In genomic region chr17:64600372-64601090, GRCm38 (mm10) we compare ENCODE assay signal across 8 mouse cellular contexts. TPM values are rescaled to one million over a fixed set of nuclear protein-coding genes. Genes with fewer than 3 reads are reported as not detected.
DNase-seq lines count a peak whose midpoint lies in the region; ATAC-seq and TF ChIP-seq lines count a peak whose summit lies in the region.

Gene Man2a1, plus strand, starts transcription at chr17:64600736.

- H3K4me2 ChIP-seq in CH12.LX (ENCODE audit: insufficient read depth, low read depth, poor library complexity, severe bottlenecking), result peak within 1 kb of the TSS; percentile 64
- peak within 1 kb of the TSS; percentile 99 for H3K4me2 ChIP-seq in forebrain, embryonic 11.5 days (ENCODE audit: low read depth, low read length, severe bottlenecking)
- peak within 1 kb of the TSS; percentile 86 for H3K4me2 ChIP-seq in heart, embryonic 15.5 days
- H3K4me2 ChIP-seq in liver, embryonic 13.5 days, result peak within 1 kb of the TSS; percentile 99
- H3K4me2 ChIP-seq in stomach, embryonic 15.5 days, result peak within 1 kb of the TSS; percentile 90

- peak within 1 kb of the TSS; percentile 66 for H3K9ac ChIP-seq in CH12.LX (ENCODE audit: insufficient read depth, low read depth)
- H3K9ac ChIP-seq in forebrain, embryonic 11.5 days (ENCODE audit: low read length), result peak within 1 kb of the TSS; percentile 91
- H3K9ac ChIP-seq in heart, embryonic 15.5 days, result peak within 1 kb of the TSS; percentile 87
- H3K9ac ChIP-seq in liver, embryonic 13.5 days, result peak within 1 kb of the TSS; percentile 85
- H3K9ac ChIP-seq in stomach, embryonic 15.5 days, result peak within 1 kb of the TSS; percentile 95

- no peak for TF ChIP-seq CTCF in CH12.LX (conservative IDR thresholded peaks at IDR 0.05 in 1 of 2, IDR thresholded peaks at IDR 0.05 in 1 of 2; ENCODE audit: low read depth in 2 of 2, low read length in 2 of 2)

- no peaks in the 10 kb centered on the region for H3K27me3 ChIP-seq in CH12.LX (replicated peaks)
- H3K27me3 ChIP-seq in forebrain, embryonic 11.5 days (ENCODE audit: control insufficient read depth, insufficient read depth, low read length), result no peaks in the 10 kb centered on the region; the same call in 1 of the 2 replicates
- H3K27me3 ChIP-seq in heart, embryonic 15.5 days, result no peaks in the 10 kb centered on the region
- peaks cover 11% of the 10 kb centered on the region for H3K27me3 ChIP-seq in liver, embryonic 13.5 days
- no peaks in the 10 kb centered on the region for H3K27me3 ChIP-seq in stomach, embryonic 15.5 days (replicated peaks)

- peak; percentile 97 for ATAC-seq in forebrain, embryonic 11.5 days (replicated peaks; ENCODE audit: low FRiP score)
- ATAC-seq in heart, embryonic 15.5 days (replicated peaks; ENCODE audit: insufficient number of reproducible peaks, insufficient read depth, low FRiP score, low read depth), result peak; percentile 92
- ATAC-seq in liver, embryonic 13.5 days (ENCODE audit: low read depth), result peak; percentile 90
- peak; percentile 94 for ATAC-seq in stomach, embryonic 15.5 days (ENCODE audit: insufficient read depth, low FRiP score, low read depth)

- peaks cover 4% of the 10 kb centered on the region for H3K79me2 ChIP-seq in CH12.LX (replicated peaks; ENCODE audit: control insufficient read depth, extremely low read depth, insufficient read depth, poor library complexity, severe bottlenecking)

- no peak for TF ChIP-seq EP300 in CH12.LX (IDR thresholded peaks at IDR 0.05; ENCODE audit: low read length)

- peak within 1 kb of the TSS; percentile 41; the same call in 1 of the 2 replicates for H3K27ac ChIP-seq in CH12.LX (ENCODE audit: insufficient read depth, low read depth)
- H3K27ac ChIP-seq in forebrain, embryonic 11.5 days (ENCODE audit: low read depth, low read length), result peak within 1 kb of the TSS; percentile 72
- H3K27ac ChIP-seq in heart, embryonic 15.5 days, result peak within 1 kb of the TSS; percentile 91
- peak within 1 kb of the TSS; percentile 80 for H3K27ac ChIP-seq in liver, embryonic 13.5 days
- H3K27ac ChIP-seq in stomach, embryonic 15.5 days, result peak within 1 kb of the TSS; percentile 96

- dilution Hi-C loops in CH12.LX (cut with MboI; ENCODE audit: extremely low pct_ligation_motif_present, extremely low pct_unique_long_range_greater_than_20kb, low sequenced_read_pairs), result no loop called here

- in situ Hi-C loops in CH12.LX (cut with MboI; ENCODE audit: low pct_ligation_motif_present, low pct_unique_long_range_greater_than_20kb, low sequenced_read_pairs), result loop anchor here (25.0 kb wide), 1 partner anchor 262 kb away; no protein-coding TSS in a partner anchor

- WGBS in forebrain, embryonic 11.5 days, result under 1% methylated on average over 57 of the region's 69 CpGs
- WGBS in heart, embryonic 15.5 days, result under 1% methylated on average over 65 of the region's 69 CpGs
- WGBS in liver, embryonic 13.5 days (ENCODE audit: insufficient replicate concordance), result under 1% methylated on average over 39 of the region's 69 CpGs
- under 1% methylated on average over 52 of the region's 69 CpGs for WGBS in stomach, embryonic 15.5 days

- H3K9me3 ChIP-seq in CH12.LX (replicated peaks; ENCODE audit: low read length), result no peaks in the 10 kb centered on the region
- no peaks in the 10 kb centered on the region for H3K9me3 ChIP-seq in forebrain, embryonic 11.5 days (ENCODE audit: control insufficient read depth, low read length)
- H3K9me3 ChIP-seq in heart, embryonic 15.5 days (replicated peaks), result no peaks in the 10 kb centered on the region
- H3K9me3 ChIP-seq in liver, embryonic 13.5 days (replicated peaks), result no peaks in the 10 kb centered on the region
- H3K9me3 ChIP-seq in stomach, embryonic 15.5 days, result no peaks in the 10 kb centered on the region

- peaks cover 3 to 30% of the 10 kb centered on the region in 2 experiments; a peak in 2 of 4 replicates for H3K4me1 ChIP-seq in CH12.LX (ENCODE audit: control insufficient read depth in 1 of 2, insufficient read depth in 2 of 2)
- peaks cover 3% of the 10 kb centered on the region for H3K4me1 ChIP-seq in forebrain, embryonic 11.5 days (replicated peaks; ENCODE audit: control insufficient read depth, insufficient read depth, low read length)
- H3K4me1 ChIP-seq in heart, embryonic 15.5 days (replicated peaks), result peaks cover 24% of the 10 kb centered on the region
- peaks cover 54% of the 10 kb centered on the region for H3K4me1 ChIP-seq in liver, embryonic 13.5 days (replicated peaks)
- peaks cover 16% of the 10 kb centered on the region; the same call in 1 of the 2 replicates for H3K4me1 ChIP-seq in stomach, embryonic 15.5 days

- H3K36me3 ChIP-seq in CH12.LX (replicated peaks in 1 of 2; ENCODE audit: control insufficient read depth in 1 of 2, insufficient read depth in 1 of 2, low read length in 1 of 2), result no peaks in the 10 kb centered on the region
- no peaks in the 10 kb centered on the region for H3K36me3 ChIP-seq in forebrain, embryonic 11.5 days (ENCODE audit: control insufficient read depth, insufficient read depth, low read length)
- H3K36me3 ChIP-seq in heart, embryonic 15.5 days, result no peaks in the 10 kb centered on the region
- no peaks in the 10 kb centered on the region for H3K36me3 ChIP-seq in liver, embryonic 13.5 days
- no peaks in the 10 kb centered on the region for H3K36me3 ChIP-seq in stomach, embryonic 15.5 days

- TF ChIP-seq POLR2A in CH12.LX (IDR thresholded peaks at IDR 0.05; ENCODE audit: low read depth, low read length), result peak; percentile 91

- DNase-seq in CH12.LX (ENCODE audit: extremely low read depth), result peak; percentile 79
- peak; percentile 71 for DNase-seq in c-Kit-positive CD71-positive TER-119-negative erythroid progenitor cells, embryonic 14.5 days (ENCODE audit: low read depth)
- DNase-seq in forebrain, embryonic 11.5 days (ENCODE audit: low spot score), result peak; percentile 93
- DNase-seq in kidney, postnatal 25 days, result peak; percentile 89 to 95
- DNase-seq in liver, embryonic 13.5 days, result peak; percentile 77
- DNase-seq in natural killer cell, adult 2 months (ENCODE audit: low spot score in 2 of 2), result peak; percentile 60 to 79

- no peak for TF ChIP-seq RAD21 in CH12.LX (IDR thresholded peaks at IDR 0.05; ENCODE audit: low read depth, low read length)

- peak within 1 kb of the TSS; percentile 72 to 83 (median 83) for H3K4me3 ChIP-seq in CH12.LX (replicated peaks in 1 of 3; ENCODE audit: low read depth in 2 of 3, low read length in 2 of 3, poor library complexity in 1 of 3)
- H3K4me3 ChIP-seq in forebrain, embryonic 11.5 days (ENCODE audit: low read depth, low read length), result peak within 1 kb of the TSS; percentile 82
- H3K4me3 ChIP-seq in heart, embryonic 15.5 days, result peak within 1 kb of the TSS; percentile 87
- H3K4me3 ChIP-seq in liver, embryonic 13.5 days (replicated peaks), result peak within 1 kb of the TSS; percentile 83
- peak within 1 kb of the TSS; percentile 97 for H3K4me3 ChIP-seq in stomach, embryonic 15.5 days (replicated peaks)

TF ChIP-seq in CH12.LX, 34 proteins besides CTCF, POLR2A, EP300 and RAD21:
- no peak; the same call in 1 of the 2 replicates for TF ChIP-seq ELF1 (IDR thresholded peaks at IDR 0.05; ENCODE audit: low read depth, low read length)
- peak; percentile 81 for TF ChIP-seq ZMIZ1 (IDR thresholded peaks at IDR 0.05; ENCODE audit: low read depth, low read length)
- peak; percentile 88 for TF ChIP-seq TCF12 (IDR thresholded peaks at IDR 0.05; ENCODE audit: low read depth, low read length)
- TF ChIP-seq JUN (IDR thresholded peaks at IDR 0.05; ENCODE audit: insufficient read depth, low read depth, low read length), result no peak
- peak; percentile 60; the same call in 1 of the 2 replicates for TF ChIP-seq CHD1 (IDR thresholded peaks at IDR 0.05; ENCODE audit: low read depth, low read length)
- TF ChIP-seq MEF2A (IDR thresholded peaks at IDR 0.05; ENCODE audit: borderline replicate concordance, low read depth, low read length), result no peak
- TF ChIP-seq POLR2AphosphoS2 (IDR thresholded peaks at IDR 0.05; ENCODE audit: low read depth, low read length), result peak; percentile 74; the same call in 1 of the 2 replicates
- TF ChIP-seq NELFE (IDR thresholded peaks at IDR 0.05; ENCODE audit: low read depth, low read length), result peak; percentile 77
- 0 out of 2 replicates have a peak, but pooled peaks have one; percentile 44 for TF ChIP-seq MAX (IDR thresholded peaks at IDR 0.05; ENCODE audit: low read length)
- TF ChIP-seq ETS1 (conservative IDR thresholded peaks at IDR 0.05; ENCODE audit: low read depth, low read length), result no peak
- TF ChIP-seq RCOR1 (conservative IDR thresholded peaks at IDR 0.05; ENCODE audit: low read depth, low read length), result no peak
- peak; percentile 67; the same call in 1 of the 2 replicates for TF ChIP-seq TBP (conservative IDR thresholded peaks at IDR 0.05; ENCODE audit: low read depth, low read length)
- peak; percentile 21 for TF ChIP-seq UBTF (IDR thresholded peaks at IDR 0.05; ENCODE audit: low read depth, low read length)
- peak; percentile 50; the same call in 1 of the 2 replicates for TF ChIP-seq NRF1 (IDR thresholded peaks at IDR 0.05; ENCODE audit: low read depth, low read length)
- TF ChIP-seq MXI1 (IDR thresholded peaks at IDR 0.05; ENCODE audit: low read depth, low read length), result peak; percentile 45; the same call in 1 of the 2 replicates

RNA-seq across cellular contexts. Expression of gene Man2a1, which starts in this region (rescaled TPM):
- total RNA-seq in CH12.LX (2012; rRNA removed) (7.9 and 12.3 TPM in 2 replicates), CH12.LX (2014; rRNA removed) (11.9 and 12.5 TPM in 2 replicates)
- 11.6 and 15.4 TPM in 2 replicates for polyA plus RNA-seq in CH12.LX (2012; ENCODE audit: insufficient read length, low read depth)
- polyA plus RNA-seq in forebrain, embryonic 11.5 days (2014; fragmentation: Nextera tagmentation; extraction: Ambion mirVana), result 4.4 and 5.1 TPM in 2 replicates
- polyA plus RNA-seq in heart, embryonic 15.5 days (2015; fragmentation: Nextera tagmentation; extraction: Ambion mirVana), result 5.1 and 7.7 TPM in 2 replicates
- polyA plus RNA-seq in liver, embryonic 13.5 days (2015; fragmentation: Nextera tagmentation; extraction: Ambion mirVana), result 3.6 and 4.0 TPM in 2 replicates
- 14.3 and 15.5 TPM in 2 replicates for polyA plus RNA-seq in stomach, embryonic 15.5 days (2015; fragmentation: Nextera tagmentation; extraction: Ambion mirVana)

Comparison
In these comparisons a context has a peak if more than half of its experiments do, and no peak if none do; other contexts are left out.
1. Peak in every context shown above with its lines: DNase-seq, ATAC-seq, H3K4me3 ChIP-seq and H3K27ac ChIP-seq.
2. H3K27ac ChIP-seq: peak in every context shown above with its lines; median percentile 96 in stomach, embryonic 15.5 days; 91 in heart, embryonic 15.5 days; 80 in liver, embryonic 13.5 days; 72 in forebrain, embryonic 11.5 days; 41 in CH12.LX.